Mouse (Mus musculus) limb, embryonic 14.5 days (tissue): ENCODE results near the gene Tmem108. TPM values are rescaled to one million over a fixed set of nuclear protein-coding genes. Genes with fewer than 3 reads are reported as not detected.
A peak's percentile ranks its signal among the peaks of the same experiment; 100 is the strongest.

Source experiments
- ATAC-seq: fragments of 200-750 bp; cut with Nextera tagmentation; 2 replicates; pipeline ENCODE4 v1.8.0; 2017; ENCODE audit warnings: low read depth, moderate number of reproducible peaks, moderate TSS enrichment; ENCODE audit not compliant: low FRiP score
- DNase-seq: peaks from one replicate; pipeline ENCODE4 v3.0.0-alpha.2; 2015; ENCODE audit warnings: low spot score
- H3K27ac ChIP-seq: fragments of 300-500 bp; sonication (generic); replicated peaks from 2 replicates; pipeline ENCODE4 v1.5.1; 2014; ENCODE audit warnings: low read depth, mild to moderate bottlenecking, low read length, moderate library complexity, mixed read lengths
- H3K27me3 ChIP-seq: fragments of 300-500 bp; sonication (generic); 2 replicates; pipeline ENCODE4 v1.6.1; 2014; ENCODE audit warnings: low read length, mixed read lengths; ENCODE audit not compliant: control insufficient read depth, insufficient read depth
- H3K36me3 ChIP-seq: fragments of 300-500 bp; sonication (generic); 2 replicates; pipeline ENCODE4 v1.6.1; 2014; ENCODE audit warnings: mild to moderate bottlenecking, low read length, moderate library complexity, mixed read lengths; ENCODE audit not compliant: control insufficient read depth, insufficient read depth
- H3K4me1 ChIP-seq: fragments of 300-500 bp; sonication (generic); 2 replicates; pipeline ENCODE4 v1.6.1; 2014; ENCODE audit warnings: antibody characterized with exemption, low read length, mixed read lengths; ENCODE audit not compliant: control insufficient read depth, insufficient read depth
- H3K4me2 ChIP-seq: fragments of 300-500 bp; sonication (generic); replicated peaks from 2 replicates; pipeline ENCODE4 v1.6.1; 2014; ENCODE audit warnings: low read depth, mild to moderate bottlenecking, low read length, moderate library complexity; ENCODE audit not compliant: severe bottlenecking
- H3K4me3 ChIP-seq: fragments of 300-500 bp; sonication (generic); replicated peaks from 2 replicates; pipeline ENCODE4 v1.5.1; 2014; ENCODE audit warnings: low read length
- H3K9ac ChIP-seq: fragments of 300-500 bp; sonication (generic); 2 replicates; pipeline ENCODE4 v1.6.1; 2014; ENCODE audit warnings: mild to moderate bottlenecking, low read depth, low read length, moderate library complexity; ENCODE audit not compliant: severe bottlenecking
- H3K9me3 ChIP-seq: fragments of 300-500 bp; sonication (generic); 2 replicates; pipeline ENCODE4 v1.6.1; 2016; ENCODE audit warnings: low read length; ENCODE audit not compliant: control insufficient read depth
- POLR2A ChIP-seq: fragments of 200-500 bp; IDR thresholded peaks from 2 replicates; pipeline ENCODE4 v1.8.0; 2012; ENCODE audit warnings: inconsistent platforms, mild to moderate bottlenecking, moderate library complexity, borderline replicate concordance; ENCODE audit not compliant: insufficient read depth, insufficient read length; ENCODE audit errors: extremely low read depth
- WGBS: fragments of 180-500 bp; shearing (Covaris S2); extraction: QIAGEN DNeasy Blood & Tissue Kit; methylation state at CpG from one replicate; pipeline ENCODE4 v1.1.7; 2014; 5-methylcytosine and 5-hydroxymethylcytosine counted together
- polyA plus RNA-seq, 2 experiments: library from polyadenylated mRNA; depleted of rRNA in 1 of 2; stranded (reverse) in 1 of 2; unstranded in 1 of 2; fragments of >200 nt; fragmentation: Nextera tagmentation in 1 of 2; extraction: Ambion mirVana in 1 of 2; gene quantifications; 2 replicates each; pipeline versions ENCODE4 v1.2.1 to v1.2.3; 2012 to 2014

Gene Tmem108
- polyA plus RNA-seq, 2 experiments = 8.9 to 14.8 TPM

DNA sequence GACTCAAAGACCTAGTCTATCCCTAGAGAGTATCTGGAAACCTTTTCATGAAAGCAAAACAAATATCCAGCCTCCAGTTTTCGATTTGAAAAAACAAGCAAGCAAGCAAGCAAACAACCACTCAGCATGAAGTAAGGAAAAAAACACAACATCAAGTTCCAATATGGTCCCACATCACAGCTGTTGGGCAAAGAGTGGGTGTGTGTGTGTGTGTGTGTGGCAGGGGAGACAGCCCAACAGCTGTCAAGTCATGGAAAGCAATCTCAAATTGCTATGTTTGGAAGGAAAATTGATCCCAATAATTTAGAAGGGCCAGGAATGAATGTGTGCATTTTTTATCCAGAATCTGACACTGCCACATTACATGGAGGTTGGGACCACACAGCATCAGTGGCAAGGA is 155.6 kb downstream of the Tmem108 start:
- no peak overlapping the region for H3K27ac ChIP-seq
- H3K4me2 ChIP-seq = no peak overlapping the region
- no peak for TF ChIP-seq POLR2A
- H3K9ac ChIP-seq = no peak overlapping the region
- DNase-seq = no peak
- 80% methylated on average over 1 of the region's 1 CpGs for WGBS
- no peak overlapping the region for H3K4me3 ChIP-seq
- H3K9me3 ChIP-seq = no peaks in the 10 kb centered on the region
- ATAC-seq = peak; percentile 53; the same call in 1 of the 2 replicates
- H3K36me3 ChIP-seq = no peaks in the 10 kb centered on the region
- H3K27me3 ChIP-seq = no peaks in the 10 kb centered on the region
- H3K4me1 ChIP-seq = no peaks in the 10 kb centered on the region

DNA sequence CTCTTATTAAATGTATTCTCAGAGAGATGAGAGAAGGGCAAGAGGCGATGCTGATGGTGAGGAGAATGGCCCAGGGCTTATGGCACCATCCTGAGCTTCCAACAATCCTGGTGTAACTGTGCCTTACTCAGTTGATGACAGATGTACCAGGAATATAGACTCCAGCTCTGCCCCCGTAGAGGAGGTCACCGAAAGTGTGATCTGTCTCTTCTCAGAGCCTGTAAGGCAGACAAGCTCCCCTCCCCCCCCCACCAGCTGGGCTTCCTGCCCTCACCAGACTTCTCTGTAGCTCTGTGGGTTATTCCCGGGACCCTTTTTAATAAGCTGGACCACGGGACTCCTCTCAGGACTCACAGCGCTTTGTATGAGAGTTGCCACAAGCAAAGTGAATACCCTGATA is 157.8 kb downstream of the Tmem108 start:
- DNase-seq (no peak), ATAC-seq (no peak)
- H3K4me1 ChIP-seq = no peaks in the 10 kb centered on the region
- no peak overlapping the region for H3K27ac ChIP-seq
- no peaks in the 10 kb centered on the region for H3K27me3 ChIP-seq
- H3K36me3 ChIP-seq = no peaks in the 10 kb centered on the region
- no peak overlapping the region for H3K4me3 ChIP-seq
- TF ChIP-seq POLR2A = no peak
- H3K9me3 ChIP-seq = no peaks in the 10 kb centered on the region
- no peak overlapping the region for H3K9ac ChIP-seq
- WGBS = 55% methylated on average over 6 of the region's 6 CpGs
- H3K4me2 ChIP-seq = no peak overlapping the region

- H3K4me2 ChIP-seq = no peak overlapping the region
- H3K27me3 ChIP-seq = no peaks in the 10 kb centered on the region
- ATAC-seq = no peak
Observed at GRCm38 (mm10) chr9:103601878-103602277, 159.8 kb downstream of the Tmem108 start.

GRCm38 (mm10) chr9:103600834-103601233 is 160.8 kb downstream of the Tmem108 start:
- DNase-seq = no peak
- Histone ChIP-seq H3K27me3 (no peaks in the 10 kb centered on the region), H3K36me3 (no peaks in the 10 kb centered on the region), H3K9ac (no peak overlapping the region), H3K4me1 (no peaks in the 10 kb centered on the region), H3K27ac (no peak overlapping the region), H3K4me2 (no peak overlapping the region), H3K9me3 (no peaks in the 10 kb centered on the region), H3K4me3 (no peak overlapping the region)
- WGBS = 62% methylated on average over 3 of the region's 3 CpGs
- TF ChIP-seq POLR2A = no peak
- ATAC-seq = no peak

More at GRCm38 (mm10) chr9:103601878-103602277, 159.8 kb downstream of the Tmem108 start:
- no peak overlapping the region for H3K4me3 ChIP-seq
- H3K9me3 ChIP-seq = no peaks in the 10 kb centered on the region
- no peak overlapping the region for H3K27ac ChIP-seq
- H3K4me1 ChIP-seq = no peaks in the 10 kb centered on the region
- WGBS = 95% methylated on average over 4 of the region's 4 CpGs
- no peak for DNase-seq
- TF ChIP-seq POLR2A = no peak
- H3K36me3 ChIP-seq = no peaks in the 10 kb centered on the region
- no peak overlapping the region for H3K9ac ChIP-seq

GRCm38 (mm10) chr9:103599908-103600307 is 161.7 kb downstream of the Tmem108 start:
- no peaks in the 10 kb centered on the region for H3K36me3 ChIP-seq
- H3K9ac ChIP-seq = no peak overlapping the region
- H3K9me3 ChIP-seq = no peaks in the 10 kb centered on the region
- H3K27ac ChIP-seq = no peak overlapping the region
- no peaks in the 10 kb centered on the region for H3K4me1 ChIP-seq
- H3K4me3 ChIP-seq = no peak overlapping the region
- no peaks in the 10 kb centered on the region for H3K27me3 ChIP-seq
- DNase-seq (no peak), ATAC-seq (no peak)
- no peak for TF ChIP-seq POLR2A
- no peak overlapping the region for H3K4me2 ChIP-seq
- WGBS = 82% methylated on average over 3 of the region's 3 CpGs

DNA sequence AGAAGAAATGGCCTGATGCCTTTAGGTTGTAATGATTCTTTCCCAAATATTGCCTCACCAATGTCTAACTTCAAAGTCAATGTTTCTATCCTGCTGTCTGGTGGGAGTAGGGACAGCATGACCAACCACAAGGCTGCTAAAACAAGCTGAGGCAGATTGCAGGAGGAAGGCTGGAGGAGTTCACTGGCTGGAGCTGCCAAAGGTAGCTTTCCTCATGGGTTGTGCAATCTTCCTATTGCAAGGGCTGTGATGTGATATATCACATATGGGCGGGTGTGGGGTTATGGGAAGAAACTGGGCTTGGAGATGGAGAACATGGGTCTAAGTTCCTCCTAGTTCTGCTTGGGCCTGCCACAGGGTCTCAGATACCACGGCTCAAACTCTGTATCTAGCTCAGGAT is 163.8 kb downstream of the Tmem108 start:
- ATAC-seq = no peak
- Histone ChIP-seq H3K9me3 (no peaks in the 10 kb centered on the region), H3K36me3 (no peaks in the 10 kb centered on the region), H3K9ac (no peak overlapping the region), H3K27me3 (no peaks in the 10 kb centered on the region), H3K4me2 (no peak overlapping the region), H3K4me1 (no peaks in the 10 kb centered on the region), H3K4me3 (no peak overlapping the region), H3K27ac (no peak overlapping the region)
- TF ChIP-seq POLR2A = no peak
- DNase-seq = no peak
- WGBS = 81% methylated on average over 2 of the region's 2 CpGs
